Mouse (Mus musculus) embryonic facial prominence, embryonic 12.5 days (tissue): ENCODE measurements around the gene Krt72. TPM values are rescaled to one million over a fixed set of nuclear protein-coding genes. Genes with fewer than 3 reads are reported as not detected.

Source experiments
- ATAC-seq: fragments of 200-750 bp; cut with Nextera tagmentation; 2 replicates; pipeline ENCODE4 v1.8.0; 2017; ENCODE audit not compliant: insufficient number of reproducible peaks, insufficient read depth, low FRiP score, low TSS enrichment
- H3K27ac ChIP-seq: fragments of 300-500 bp; sonication (generic); 2 replicates; pipeline ENCODE4 v1.5.1; 2016; ENCODE audit warnings: mild to moderate bottlenecking
- H3K27me3 ChIP-seq: fragments of 300-500 bp; sonication (generic); 2 replicates; pipeline ENCODE4 v1.6.1; 2016; ENCODE audit warnings: mild to moderate bottlenecking, moderate library complexity
- H3K36me3 ChIP-seq: fragments of 300-500 bp; sonication (generic); 2 replicates; pipeline ENCODE4 v1.6.1; 2016; ENCODE audit warnings: mild to moderate bottlenecking
- H3K4me1 ChIP-seq: fragments of 300-500 bp; sonication (generic); 2 replicates; pipeline ENCODE4 v1.6.1; 2016
- H3K4me2 ChIP-seq: fragments of 300-500 bp; sonication (generic); replicated peaks from 2 replicates; pipeline ENCODE4 v1.6.1; 2016; ENCODE audit warnings: mild to moderate bottlenecking, moderate library complexity
- H3K4me3 ChIP-seq: fragments of 300-500 bp; sonication (generic); 2 replicates; pipeline ENCODE4 v1.5.1; 2016; ENCODE audit warnings: mild to moderate bottlenecking
- H3K9ac ChIP-seq: fragments of 300-500 bp; sonication (generic); 2 replicates; pipeline ENCODE4 v1.6.1; 2016; ENCODE audit warnings: mild to moderate bottlenecking, moderate library complexity
- H3K9me3 ChIP-seq: fragments of 300-500 bp; sonication (generic); 2 replicates; pipeline ENCODE4 v1.6.1; 2016; ENCODE audit warnings: mild to moderate bottlenecking, moderate library complexity
- WGBS: fragments of 180-500 bp; shearing (Covaris S2); methylation state at CpG from one replicate; pipeline ENCODE4 v1.1.7; 2016; 5-methylcytosine and 5-hydroxymethylcytosine counted together
- polyA plus RNA-seq: library from polyadenylated mRNA; unstranded; fragments of >200 nt; fragmentation: Nextera tagmentation; extraction: Ambion mirVana; gene quantifications from 2 replicates; pipeline ENCODE4 v1.2.1, GENCODE M21; 2016

Gene Krt72
- polyA plus RNA-seq, 1 experiment from 2014 or later: not detected

DNA sequence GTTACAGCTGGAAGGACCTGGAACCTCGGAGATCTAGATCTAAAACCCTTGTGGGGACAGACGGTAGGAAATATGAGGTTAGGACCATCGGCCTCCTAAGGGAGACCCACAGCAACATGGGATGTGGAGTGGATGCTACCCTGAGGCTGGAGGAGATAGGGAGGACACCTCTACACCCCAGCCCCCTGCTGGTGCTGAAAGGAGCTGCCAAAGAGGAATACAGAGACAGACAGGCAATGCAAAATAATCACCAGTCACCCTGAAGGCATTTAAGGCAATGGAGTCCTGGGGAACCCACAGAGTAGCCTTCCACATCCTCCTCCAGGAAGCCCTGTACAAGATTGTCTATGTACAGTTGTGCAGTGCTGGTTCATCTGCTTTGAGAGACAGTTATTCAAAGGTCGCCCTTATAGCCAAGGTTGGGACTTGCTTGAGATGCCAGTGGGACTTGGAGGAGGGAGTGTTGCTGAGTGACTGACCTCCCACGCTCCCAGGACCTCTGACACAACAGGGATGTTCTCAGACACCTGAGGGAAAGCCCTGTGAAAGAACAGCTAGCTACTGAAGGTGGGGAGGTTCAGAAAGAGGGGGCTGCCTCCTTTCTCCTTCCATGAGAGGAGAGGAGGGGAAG lies 14.1 kb downstream of the Krt72 start:
- no peak overlapping the region for H3K9ac ChIP-seq
- 0 out of 2 replicates have a peak overlapping the region, but pooled peaks have one; percentile 4 for H3K27ac ChIP-seq
- no peaks in the 10 kb centered on the region for H3K9me3 ChIP-seq
- no peak overlapping the region for H3K4me2 ChIP-seq
- H3K4me1 ChIP-seq: no peaks in the 10 kb centered on the region
- WGBS: 70% methylated on average over 5 of the region's 5 CpGs
- H3K27me3 ChIP-seq: no peaks in the 10 kb centered on the region
- no peak for ATAC-seq
- H3K4me3 ChIP-seq: no peak overlapping the region
- no peaks in the 10 kb centered on the region for H3K36me3 ChIP-seq

DNA sequence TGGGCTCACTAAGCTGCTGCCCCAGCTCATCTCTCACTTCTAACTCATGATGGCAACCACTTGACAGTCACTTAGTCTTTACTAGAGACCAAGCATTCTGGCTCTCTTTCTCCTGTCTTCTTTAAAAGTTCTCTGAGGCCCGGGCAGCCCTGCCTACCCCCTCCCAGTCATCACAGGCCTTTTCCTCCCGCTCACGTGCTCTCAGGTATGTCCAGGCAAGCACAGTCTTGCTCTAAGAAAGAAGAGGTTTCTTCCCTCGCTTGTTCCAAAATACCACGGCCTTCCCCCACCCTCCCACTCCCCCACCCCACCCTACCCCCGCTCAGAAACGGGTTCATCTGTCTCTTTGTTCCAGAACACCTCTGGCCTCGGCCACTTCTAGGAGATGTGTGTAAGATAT lies 16.0 kb downstream of the Krt72 start:
- no peak overlapping the region for H3K4me3 ChIP-seq
- no peaks in the 10 kb centered on the region for H3K27me3 ChIP-seq
- no peaks in the 10 kb centered on the region for H3K9me3 ChIP-seq
- H3K36me3 ChIP-seq: no peaks in the 10 kb centered on the region
- peak overlapping the region; percentile 51; the same call in 1 of the 2 replicates for H3K27ac ChIP-seq
- ATAC-seq: no peak
- H3K9ac ChIP-seq: no peak overlapping the region
- whole genome bisulfite sequencing: 51% methylated on average over 8 of the region's 8 CpGs
- no peak overlapping the region for H3K4me2 ChIP-seq
- no peaks in the 10 kb centered on the region for H3K4me1 ChIP-seq

DNA sequence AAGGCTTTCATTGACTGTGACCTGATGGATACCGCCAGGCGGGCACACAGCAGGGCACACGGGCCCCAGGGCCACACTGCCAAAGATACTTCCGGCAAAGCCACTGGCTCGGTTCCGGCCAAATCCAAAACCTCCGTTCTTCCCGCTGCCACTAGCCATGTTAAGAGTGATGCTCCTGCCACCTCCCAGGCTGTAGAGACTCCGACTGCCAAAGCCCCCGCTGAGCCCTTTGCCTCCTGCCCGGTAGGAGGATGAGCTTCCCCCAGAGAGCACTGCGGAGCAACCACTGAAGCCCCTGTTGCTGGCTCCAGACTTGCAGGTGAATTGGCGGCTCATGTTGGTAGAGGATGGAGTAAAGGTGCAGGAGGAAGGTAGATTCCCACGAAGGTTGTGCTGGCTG lies 43.5 kb downstream of the Krt72 start, which contains the start of gene Krt71:
Krt71 (minus strand) TSS at position 399 of the 400 bp plus-strand sequence.
- Histone ChIP-seq H3K27me3 (peaks cover 3% of the 10 kb centered on the region; the same call in 1 of the 2 replicates), H3K4me1 (no peaks in the 10 kb centered on the region), H3K9ac (no peak within 1 kb of the TSS), H3K27ac (no peak within 1 kb of the TSS), H3K36me3 (no peaks in the 10 kb centered on the region), H3K4me2 (no peak within 1 kb of the TSS), H3K4me3 (no peak within 1 kb of the TSS), H3K9me3 (no peaks in the 10 kb centered on the region)
- WGBS: 52% methylated on average over 14 of the region's 14 CpGs
- ATAC-seq: no peak

- WGBS: 69% methylated on average over 7 of the region's 7 CpGs
Measured at GRCm38 (mm10) chr15:101737786-101738185, 48.5 kb downstream of the Krt72 start.

GRCm38 (mm10) chr15:101730653-101731052 lies 55.6 kb downstream of the Krt72 start:
- Histone ChIP-seq H3K9ac (no peak overlapping the region), H3K9me3 (no peaks in the 10 kb centered on the region), H3K4me3 (no peak overlapping the region), H3K27me3 (0 out of 2 replicates have a peak, but pooled peaks cover 3% of the 10 kb centered on the region), H3K4me1 (no peaks in the 10 kb centered on the region), H3K27ac (no peak overlapping the region), H3K4me2 (no peak overlapping the region), H3K36me3 (no peaks in the 10 kb centered on the region)
- no peak for ATAC-seq

More at GRCm38 (mm10) chr15:101737786-101738185, 48.5 kb downstream of the Krt72 start:
- ATAC-seq: no peak
- no peaks in the 10 kb centered on the region for H3K36me3 ChIP-seq
- no peaks in the 10 kb centered on the region for H3K9me3 ChIP-seq
- peaks cover 3% of the 10 kb centered on the region; the same call in 1 of the 2 replicates for H3K27me3 ChIP-seq
- H3K4me2 ChIP-seq: no peak overlapping the region
- no peaks in the 10 kb centered on the region for H3K4me1 ChIP-seq
- no peak overlapping the region for H3K9ac ChIP-seq
- H3K27ac ChIP-seq: no peak overlapping the region
- no peak overlapping the region for H3K4me3 ChIP-seq

Other genes starting within 250 kb of the Krt72 start
- not detected in 2 replicates for gene Krt82, start 235.8 kb downstream of the Krt72 start, polyA plus RNA-seq
- 0.34 and 0.59 TPM in 2 replicates for gene Krt90, start 223.5 kb downstream of the Krt72 start, polyA plus RNA-seq
- 0.36 and 0.64 TPM in 2 replicates for gene Krt75, start 212.6 kb downstream of the Krt72 start, polyA plus RNA-seq
- gene Gm5414, start 158.3 kb downstream of the Krt72 start, polyA plus RNA-seq: not detected in 2 replicates
- not detected in 2 replicates for gene Gm5478, start 139.1 kb downstream of the Krt72 start, polyA plus RNA-seq
- not detected in 2 replicates for gene Krt6b, start 106.2 kb downstream of the Krt72 start, polyA plus RNA-seq
- 1.4 and 1.6 TPM in 2 replicates for gene Krt6a, start 92.2 kb downstream of the Krt72 start, polyA plus RNA-seq
- gene Krt5, start 73.6 kb downstream of the Krt72 start, polyA plus RNA-seq: 73.2 and 80.6 TPM in 2 replicates
- not detected in 2 replicates for gene Krt71, start 43.4 kb downstream of the Krt72 start, polyA plus RNA-seq
- gene Krt73, start 15.9 kb upstream of the Krt72 start, polyA plus RNA-seq: 0.08 TPM in 1 of 2 replicates, not detected in the other
- gene Krt2, start 31.7 kb upstream of the Krt72 start, polyA plus RNA-seq: not detected in 2 replicates
- 2.4 and 3.4 TPM in 2 replicates for gene Krt1, start 64.3 kb upstream of the Krt72 start, polyA plus RNA-seq
- gene Krt77, start 83.2 kb upstream of the Krt72 start, polyA plus RNA-seq: 0.08 TPM in 1 of 2 replicates, not detected in the other
- not detected in 2 replicates for gene Krt76, start 106.5 kb upstream of the Krt72 start, polyA plus RNA-seq
- 0.20 and 0.68 TPM in 2 replicates for gene Krt4, start 138.3 kb upstream of the Krt72 start, polyA plus RNA-seq
- 0.28 TPM in 1 of 2 replicates, not detected in the other for gene Krt79, start 153.9 kb upstream of the Krt72 start, polyA plus RNA-seq
- gene Krt78, start 167.8 kb upstream of the Krt72 start, polyA plus RNA-seq: 0.13 TPM in 1 of 2 replicates, not detected in the other
- 45.6 and 56.5 TPM in 2 replicates for gene Krt8, start 218.0 kb upstream of the Krt72 start, polyA plus RNA-seq
- gene Krt18, start 241.7 kb upstream of the Krt72 start, polyA plus RNA-seq: 47.5 and 50.6 TPM in 2 replicates